Mouse (Mus musculus) CH12.LX (cell line): ENCODE data around the gene Ets2. TPM values are rescaled to one million over a fixed set of nuclear protein-coding genes. Genes with fewer than 3 reads are reported as not detected.

Experiments
- DNase-seq: peaks from one replicate; pipeline ENCODE4 v3.0.0-alpha.2; 2013; ENCODE audit errors: extremely low read depth
- H3K27ac ChIP-seq: 2 replicates; pipeline ENCODE4 v1.5.1; 2012; ENCODE audit warnings: low read depth, mild to moderate bottlenecking, control low read depth, moderate library complexity; ENCODE audit not compliant: insufficient read depth
- H3K27me3 ChIP-seq: replicated peaks from 2 replicates; pipeline ENCODE3; 2012; ENCODE audit warnings: inconsistent platforms
- H3K36me3 ChIP-seq, 2 experiments: replicated peaks in 1 of 2; 2 replicates each; pipeline versions ENCODE3 to v1.6.1; 2012; ENCODE audit warnings: inconsistent platforms in 1 of 2, low read length in 1 of 2, mild to moderate bottlenecking in 1 of 2, mixed read lengths in 1 of 2, moderate library complexity in 1 of 2; ENCODE audit not compliant: control insufficient read depth in 1 of 2, insufficient read depth in 1 of 2
- H3K4me1 ChIP-seq, 2 experiments: 2 replicates each; pipeline ENCODE4 v1.6.1; 2012; ENCODE audit warnings: inconsistent platforms in 1 of 2, moderate library complexity in 1 of 2; ENCODE audit not compliant: insufficient read depth in 2 of 2, control insufficient read depth in 1 of 2
- H3K4me2 ChIP-seq: 2 replicates; pipeline ENCODE4 v1.6.1; 2012; ENCODE audit warnings: low read depth, mild to moderate bottlenecking, control low read depth; ENCODE audit not compliant: poor library complexity, insufficient read depth, severe bottlenecking
- H3K4me3 ChIP-seq, 3 experiments: fragments of 150-350 bp in 1 of 3; sonication (generic) in 1 of 3; replicated peaks in 1 of 3; 2 replicates each; pipeline versions ENCODE3 to v1.5.1; 2011 to 2012; ENCODE audit warnings: low read depth in 2 of 3, low read length in 2 of 3, mild to moderate bottlenecking in 2 of 3, moderate library complexity in 2 of 3, control low read depth in 1 of 3, improper control_type of control experiment in 1 of 3, inconsistent platforms in 1 of 3, mixed read lengths in 1 of 3; ENCODE audit not compliant: poor library complexity in 1 of 3
- H3K79me2 ChIP-seq: replicated peaks from 2 replicates; pipeline ENCODE4 v1.6.1; 2012; ENCODE audit warnings: mild to moderate bottlenecking, moderate library complexity; ENCODE audit not compliant: control insufficient read depth, poor library complexity, insufficient read depth, severe bottlenecking; ENCODE audit errors: extremely low read depth
- H3K9ac ChIP-seq: 2 replicates; pipeline ENCODE4 v1.6.1; 2012; ENCODE audit warnings: low read depth, mild to moderate bottlenecking, control low read depth, moderate library complexity; ENCODE audit not compliant: insufficient read depth
- H3K9me3 ChIP-seq: replicated peaks from 2 replicates; pipeline ENCODE3; 2012; ENCODE audit warnings: low read length, inconsistent platforms, mixed read lengths
- BHLHE40 ChIP-seq: IDR thresholded peaks from 2 replicates; pipeline ENCODE4 v1.6.1; 2011; ENCODE audit warnings: mild to moderate bottlenecking, low read depth, low read length, improper control_type of control experiment
- CHD2 ChIP-seq: IDR thresholded peaks from 2 replicates; pipeline ENCODE4 v1.6.1; 2011; ENCODE audit warnings: low read length, improper control_type of control experiment
- CTCF ChIP-seq, 2 experiments: IDR thresholded peaks in 1 of 2; conservative IDR thresholded peaks in 1 of 2; 2 replicates each; pipeline ENCODE4 v1.5.1; 2011 to 2012; ENCODE audit warnings: low read depth in 2 of 2, low read length in 2 of 2, improper control_type of control experiment in 1 of 2, inconsistent platforms in 1 of 2, mild to moderate bottlenecking in 1 of 2, moderate library complexity in 1 of 2
- ETS1 ChIP-seq: conservative IDR thresholded peaks from 2 replicates; pipeline ENCODE4 v1.6.1; 2012; ENCODE audit warnings: low read depth, mild to moderate bottlenecking, inconsistent platforms, low read length, improper control_type of control experiment, moderate library complexity
- GABPA ChIP-seq: IDR thresholded peaks from 2 replicates; pipeline ENCODE4 v1.6.1; 2012; ENCODE audit warnings: low read depth, low read length, improper control_type of control experiment, inconsistent platforms; ENCODE audit not compliant: insufficient replicate concordance
- IRF4 ChIP-seq: IDR thresholded peaks from 2 replicates; pipeline ENCODE4 v1.6.1; 2014; ENCODE audit warnings: low read depth, mild to moderate bottlenecking, inconsistent platforms, low read length, improper control_type of control experiment
- MEF2A ChIP-seq: IDR thresholded peaks from 2 replicates; pipeline ENCODE4 v1.6.1; 2014; ENCODE audit warnings: low read depth, mild to moderate bottlenecking, inconsistent platforms, low read length, improper control_type of control experiment, borderline replicate concordance
- RAD21 ChIP-seq: IDR thresholded peaks from 2 replicates; pipeline ENCODE4 v1.6.1; 2011; ENCODE audit warnings: low read depth, mild to moderate bottlenecking, low read length, improper control_type of control experiment, moderate library complexity
- SMC3 ChIP-seq: IDR thresholded peaks from 2 replicates; pipeline ENCODE4 v1.6.1; 2011; ENCODE audit warnings: low read depth, low read length, improper control_type of control experiment
- ZC3H11A ChIP-seq: IDR thresholded peaks from 2 replicates; pipeline ENCODE4 v1.6.1; 2012; ENCODE audit warnings: low read depth, mild to moderate bottlenecking, inconsistent platforms, low read length, improper control_type of control experiment
- dilution Hi-C: fragments of 300-500 bp; cut with MboI; formaldehyde crosslinking; loops from 2 replicates; pipeline ENCODE4 v1.14.3; 2020; ENCODE audit warnings: low sequenced_read_pairs; ENCODE audit not compliant: extremely low pct_unique_long_range_greater_than_20kb, extremely low pct_ligation_motif_present
- in situ Hi-C: fragments of 300-500 bp; cut with MboI; formaldehyde crosslinking; loops from 3 replicates; pipeline ENCODE4 v1.14.3; 2019; ENCODE audit warnings: low sequenced_read_pairs, low pct_ligation_motif_present, low pct_unique_long_range_greater_than_20kb, mixed read lengths
- polyA plus RNA-seq: library from polyadenylated mRNA; unstranded; fragments of >175 nt; gene quantifications from 2 replicates; pipeline ENCODE4 v1.2.1, GENCODE M21; 2012; ENCODE audit warnings: low read depth; ENCODE audit not compliant: insufficient read length
- total RNA-seq, 2 experiments: library from RNA; depleted of rRNA; stranded (reverse); fragments of 300-350 nt in 1 of 2; fragments of >200 nt in 1 of 2; gene quantifications; 2 replicates each; pipeline ENCODE4 v1.2.3; 2012 to 2014

Gene Ets2
- total and polyA plus RNA-seq, 3 experiments = 42.0 to 51.2 (median 43.2) TPM

- Histone ChIP-seq H3K4me3 (no peak overlapping the region), H3K27ac (no peak overlapping the region), H3K27me3 (no peaks in the 10 kb centered on the region), H3K4me2 (no peak overlapping the region), H3K9me3 (peaks cover 10% of the 10 kb centered on the region), H3K9ac (no peak overlapping the region), H3K36me3 (no peaks in the 10 kb centered on the region), H3K4me1 (peaks cover 2 to 9% of the 10 kb centered on the region in 2 experiments; a peak in 2 of 4 replicates), H3K79me2 (no peaks in the 10 kb centered on the region)
- no peak for DNase-seq
- in situ Hi-C loops (loop anchor here (10.0 kb wide), 1 partner anchor 288 kb away; no protein-coding TSS in a partner anchor), dilution Hi-C loops (no loop called here)
- no peak for TF ChIP-seq GABPA
These were observed 44.7 kb upstream of the Ets2 start for GRCm38 (mm10) chr16:95657187-95657586.

GRCm38 (mm10) chr16:95657756-95658155, 44.1 kb upstream of the Ets2 start:
- Histone ChIP-seq H3K27me3 (no peaks in the 10 kb centered on the region), H3K4me1 (peaks cover 2 to 9% of the 10 kb centered on the region in 2 experiments; a peak in 2 of 4 replicates), H3K9ac (no peak overlapping the region), H3K27ac (no peak overlapping the region), H3K4me2 (no peak overlapping the region), H3K36me3 (no peaks in the 10 kb centered on the region), H3K9me3 (peaks cover 10% of the 10 kb centered on the region), H3K4me3 (no peak overlapping the region)
- in situ Hi-C loops (loop anchor here (10.0 kb wide), 1 partner anchor 287 kb away; no protein-coding TSS in a partner anchor), dilution Hi-C loops (no loop called here)
- DNase-seq = no peak
- TF ChIP-seq CHD2 (no peak), CTCF (conservative IDR thresholded peaks at IDR 0.05 in 1 of 2, IDR thresholded peaks at IDR 0.05 in 1 of 2; ENCODE audit: low read depth in 2 of 2, low read length in 2 of 2) (peak; percentile 23 to 35; a peak in 2 of 4 replicates)
- TF ChIP-seq, all 38 proteins: peak for 1
- H3K79me2 ChIP-seq = no peaks in the 10 kb centered on the region

DNA sequence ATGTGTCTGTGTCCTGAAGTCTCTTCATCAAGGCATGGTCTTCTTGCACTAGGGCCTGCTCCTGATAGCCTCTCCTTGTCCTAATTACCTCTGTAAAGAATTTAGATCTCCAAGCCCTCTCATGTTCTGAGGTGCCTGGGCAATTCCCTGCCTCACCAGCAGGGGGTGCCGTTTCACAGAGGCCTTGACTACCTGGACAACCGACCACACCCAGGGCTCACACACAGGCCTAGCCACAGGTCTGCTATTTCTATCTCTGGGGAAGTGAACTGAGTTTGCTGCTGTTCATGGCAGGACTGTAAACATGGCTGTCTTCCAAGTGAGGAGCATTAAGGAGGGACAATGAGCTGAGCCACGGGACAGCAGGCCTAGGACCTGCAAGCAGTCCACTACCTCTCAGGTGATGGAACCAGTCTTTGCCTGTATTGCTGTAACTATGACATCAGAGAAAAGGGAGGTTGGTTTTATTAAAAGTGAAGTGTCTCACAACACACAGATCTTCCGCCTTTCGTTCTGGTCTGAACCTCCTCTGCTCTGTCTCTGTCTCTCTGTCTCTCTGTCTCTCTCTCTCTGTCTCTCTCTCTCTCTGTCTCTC, 42.9 kb upstream of the Ets2 start:
- Histone ChIP-seq H3K4me2 (no peak overlapping the region), H3K27me3 (no peaks in the 10 kb centered on the region), H3K4me1 (peaks cover 2 to 9% of the 10 kb centered on the region in 2 experiments; a peak in 2 of 4 replicates), H3K9ac (no peak overlapping the region), H3K36me3 (no peaks in the 10 kb centered on the region), H3K4me3 (no peak overlapping the region), H3K79me2 (no peaks in the 10 kb centered on the region), H3K27ac (no peak overlapping the region), H3K9me3 (peaks cover 10% of the 10 kb centered on the region)
- dilution Hi-C loops (no loop called here), in situ Hi-C loops (loop anchor here (10.0 kb wide), 1 partner anchor 286 kb away; no protein-coding TSS in a partner anchor)
- DNase-seq = peak; percentile 86
- TF ChIP-seq ZC3H11A (peak; percentile 91), MEF2A (no peak), SMC3 (peak; percentile 99), BHLHE40 (no peak), CTCF (conservative IDR thresholded peaks at IDR 0.05 in 1 of 2, IDR thresholded peaks at IDR 0.05 in 1 of 2; ENCODE audit: low read depth in 2 of 2, low read length in 2 of 2) (peak; percentile 97 to 100), IRF4 (no peak), ETS1 (no peak), RAD21 (peak; percentile 89)
